Mouse (Mus musculus) natural killer cell, adult 2 months (primary cell): Measurements from ENCODE around the gene Enox1.
"Not testable (repeated sequence)": the region's sequence is repeated elsewhere in the genome, so short reads cannot be mapped to it uniquely, and the experiment has no call there.

Experiments used
- DNase-seq, 2 experiments: peaks; one replicate each; pipeline ENCODE4 v3.0.0; 2022; ENCODE audit warnings: low spot score in 2 of 2

Gene Enox1

DNA sequence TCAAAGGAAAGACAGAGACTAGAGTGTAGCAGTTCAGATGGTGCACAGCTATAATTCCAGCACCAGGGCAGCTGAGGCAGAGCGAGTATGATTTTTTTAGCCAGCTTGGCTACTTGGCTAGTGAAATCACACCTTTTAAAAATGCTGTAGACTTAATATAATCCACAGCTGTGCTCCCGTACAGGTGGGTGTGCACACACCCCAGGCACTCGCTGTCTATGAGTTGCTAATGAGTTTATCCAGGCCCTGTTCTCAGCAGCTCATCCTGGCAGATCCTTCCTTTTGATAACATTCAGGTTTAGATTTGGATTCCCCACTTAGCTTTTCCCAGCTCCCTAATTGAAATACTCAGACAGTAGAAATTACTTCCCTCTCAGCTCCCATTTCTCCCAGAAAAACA, 353.4 kb downstream of the Enox1 start:
- DNase-seq, result no peak

GRCm38 (mm10) chr14:77511137-77511870, 354.7 kb downstream of the Enox1 start:
- DNase-seq, result no peak

DNA sequence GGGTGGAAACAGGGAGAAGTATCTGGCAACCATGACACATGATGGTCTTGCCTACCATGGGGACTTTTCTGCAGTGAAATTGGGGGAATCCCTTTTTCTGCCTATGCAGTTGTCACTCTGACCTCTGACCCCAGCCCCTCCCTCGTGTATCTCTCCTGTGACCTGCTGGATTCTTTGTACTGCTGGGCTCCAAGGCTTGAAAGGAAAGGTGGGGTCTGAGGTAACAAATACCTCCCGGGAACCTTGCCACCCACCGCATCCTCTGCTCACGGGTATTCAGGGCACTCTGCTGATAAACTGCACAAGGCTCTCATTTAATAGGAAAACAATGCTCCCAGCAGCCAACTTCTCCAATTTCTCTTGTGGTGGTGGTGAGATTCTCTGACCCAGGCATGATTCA, 361.5 kb downstream of the Enox1 start:
- DNase-seq, result no peak

- no peak for DNase-seq
These were observed 362.6 kb downstream of the Enox1 start for GRCm38 (mm10) chr14:77518941-77519695.

DNA sequence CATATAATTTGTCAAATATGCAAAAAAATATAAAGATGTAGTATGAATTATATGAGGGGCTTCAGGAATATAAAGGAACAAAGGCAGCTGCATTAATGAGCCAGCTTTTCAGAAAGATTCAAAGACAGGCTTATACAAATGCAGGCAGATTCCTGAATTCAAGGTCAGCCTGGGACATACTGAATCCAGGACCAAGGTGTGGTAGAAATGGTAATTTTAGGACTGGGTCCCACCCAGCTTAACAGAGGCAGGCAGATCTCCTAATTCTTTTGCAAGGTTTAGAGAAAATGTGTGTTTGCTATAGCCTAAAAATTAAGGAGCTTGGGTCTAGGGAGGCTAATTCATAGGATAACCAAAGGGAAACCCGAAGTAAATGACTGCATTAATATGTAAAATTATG, 363.1 kb downstream of the Enox1 start:
- no peak for DNase-seq

DNA sequence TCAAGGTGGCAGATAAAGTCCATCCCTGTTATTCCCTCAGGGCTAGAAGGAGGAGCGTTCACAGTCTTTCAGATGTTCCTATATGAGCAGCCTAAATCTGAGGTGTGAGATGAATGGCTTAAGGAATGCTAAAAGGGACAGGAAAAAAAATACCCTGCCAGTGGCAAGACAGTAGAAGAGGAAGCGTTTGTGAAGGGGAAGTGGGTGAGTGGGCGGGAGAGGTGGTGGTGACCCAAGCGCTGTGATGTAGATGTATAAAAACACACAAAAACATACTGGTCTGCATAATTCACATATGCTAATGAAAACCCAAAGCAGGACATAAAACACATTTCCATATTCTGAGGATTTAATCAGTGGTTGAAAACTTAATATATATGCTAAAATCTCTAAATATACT, 367.7 kb downstream of the Enox1 start:
- DNase-seq, result peak in 1 of 2 experiments; percentile 1

DNA sequence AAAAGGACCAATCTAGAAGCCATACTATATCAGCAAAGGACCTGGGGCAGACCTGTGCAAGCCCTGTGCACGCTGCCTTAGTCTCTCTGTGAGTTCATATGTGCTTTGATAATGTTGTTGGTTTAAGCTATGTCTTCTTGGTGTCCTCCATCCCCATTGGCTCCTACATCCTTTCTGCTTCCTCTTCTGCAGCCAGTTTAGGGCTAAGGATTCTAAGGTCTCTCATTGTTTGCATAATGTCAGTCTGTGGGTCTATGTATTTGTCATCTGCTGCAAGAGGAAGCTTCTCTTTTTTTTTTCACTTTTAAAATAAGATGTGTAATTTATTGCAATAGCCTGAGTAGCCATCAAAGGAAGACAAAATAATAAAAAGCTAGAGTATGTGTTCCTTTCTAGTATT, 369.7 kb downstream of the Enox1 start:
- no peak for DNase-seq

- DNase-seq, result no peak
These were observed 372.6 kb downstream of the Enox1 start for GRCm38 (mm10) chr14:77529201-77529600.

DNA sequence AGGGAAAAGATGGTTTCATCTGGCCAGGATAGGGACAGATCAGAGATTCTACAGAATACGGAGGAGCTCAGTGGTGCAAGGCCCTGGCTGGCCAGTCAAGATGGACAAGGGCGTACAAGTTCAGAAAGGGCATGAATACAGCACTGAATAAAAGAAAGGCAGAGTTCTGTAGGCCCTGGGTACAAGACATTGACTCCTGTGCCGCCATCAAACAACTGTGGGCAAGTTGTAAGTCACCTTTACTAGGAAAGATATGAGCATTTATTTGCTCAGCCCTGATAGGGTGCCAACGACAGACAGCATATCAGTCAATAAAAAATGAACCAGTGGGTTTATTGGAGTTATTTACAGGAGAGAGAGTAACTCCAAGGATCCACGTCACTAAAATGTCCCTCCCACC, 373.1 kb downstream of the Enox1 start:
- DNase-seq, result no peak

DNA sequence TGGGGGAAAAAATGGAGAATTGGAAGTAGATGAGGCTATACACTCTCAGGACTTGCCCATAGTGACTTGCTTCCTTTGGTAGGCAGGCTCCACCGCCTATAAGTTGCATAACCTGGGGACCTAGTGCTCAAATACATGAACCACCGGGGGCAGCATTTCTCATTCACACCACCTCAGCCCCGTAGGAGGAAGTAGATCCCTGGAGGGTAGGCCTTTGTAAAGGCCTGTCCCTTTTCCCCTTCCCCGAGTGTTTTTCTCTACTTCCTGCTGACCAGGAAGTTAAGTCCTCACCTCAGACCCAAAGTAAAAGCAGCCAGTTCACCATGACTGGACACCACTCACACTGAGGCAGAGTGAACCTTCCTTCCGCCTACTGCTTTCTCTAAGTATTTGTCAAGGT, 377.1 kb downstream of the Enox1 start:
- DNase-seq, result no peak

GRCm38 (mm10) chr14:77534120-77534519, 377.6 kb downstream of the Enox1 start:
- no peak for DNase-seq

GRCm38 (mm10) chr14:77536592-77536991, 380.0 kb downstream of the Enox1 start:
- no peak for DNase-seq

GRCm38 (mm10) chr14:77539563-77539962, 383.0 kb downstream of the Enox1 start:
- DNase-seq, result not testable (repeated sequence)

DNA sequence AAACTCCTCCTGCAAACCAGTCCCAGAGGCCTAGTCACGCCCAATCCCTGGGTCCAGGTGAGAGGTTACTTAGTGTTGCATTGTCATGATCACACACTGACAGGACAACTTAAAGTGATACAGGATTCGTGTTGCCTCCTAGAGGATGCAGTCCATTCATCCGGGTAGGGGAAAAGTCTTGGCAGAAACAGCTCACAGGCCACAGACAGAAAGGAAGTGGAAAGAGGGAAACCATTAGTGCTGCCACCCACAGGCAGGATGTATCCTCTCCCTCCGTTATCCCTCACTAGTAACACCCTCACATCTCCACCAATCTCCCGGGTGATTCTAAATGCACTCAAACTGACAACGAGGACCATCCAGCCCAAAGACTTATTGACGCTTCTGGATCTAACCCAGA, 385.4 kb downstream of the Enox1 start:
- no peak for DNase-seq

GRCm38 (mm10) chr14:77546531-77547274, 390.1 kb downstream of the Enox1 start:
- DNase-seq, result no peak

DNA sequence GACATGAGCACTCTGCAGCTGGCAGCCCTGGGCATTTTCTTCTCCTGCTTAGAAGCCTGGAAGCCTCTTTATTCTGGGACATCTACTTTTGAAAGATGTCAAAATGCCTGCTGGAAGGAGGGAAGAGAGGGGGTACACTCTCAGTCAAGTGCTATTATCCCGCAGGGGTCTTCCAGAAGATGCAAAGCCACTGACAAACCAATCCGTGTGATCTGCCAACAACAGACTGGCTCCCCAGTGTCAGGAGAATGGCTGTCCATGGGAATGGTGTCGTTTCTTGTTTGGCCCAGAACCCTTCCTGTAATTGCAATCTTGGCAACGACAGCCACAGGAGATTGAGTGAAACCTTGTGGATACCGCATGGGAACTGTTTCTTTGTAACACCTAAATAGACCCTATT, 390.8 kb downstream of the Enox1 start:
- DNase-seq, result no peak

DNA sequence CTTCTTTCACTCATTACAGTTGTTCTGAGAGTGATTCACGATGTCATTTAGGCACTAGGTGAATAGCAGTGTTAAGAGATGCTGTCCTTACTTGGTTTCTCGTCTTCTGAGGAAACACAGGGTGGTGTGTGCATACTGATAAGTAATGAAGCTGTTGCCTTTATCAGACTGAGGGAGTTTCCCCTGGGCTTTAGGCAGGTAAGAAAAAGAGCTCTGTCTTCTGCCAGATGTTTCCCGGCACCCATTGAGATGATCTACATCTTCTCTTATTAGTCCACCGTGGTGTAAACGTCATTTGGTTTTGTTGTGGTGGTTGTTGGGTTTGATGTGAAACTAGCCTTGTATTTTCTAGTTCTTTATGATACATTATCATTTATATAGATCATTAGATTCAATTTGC, 392.4 kb downstream of the Enox1 start:
- no peak for DNase-seq

DNA sequence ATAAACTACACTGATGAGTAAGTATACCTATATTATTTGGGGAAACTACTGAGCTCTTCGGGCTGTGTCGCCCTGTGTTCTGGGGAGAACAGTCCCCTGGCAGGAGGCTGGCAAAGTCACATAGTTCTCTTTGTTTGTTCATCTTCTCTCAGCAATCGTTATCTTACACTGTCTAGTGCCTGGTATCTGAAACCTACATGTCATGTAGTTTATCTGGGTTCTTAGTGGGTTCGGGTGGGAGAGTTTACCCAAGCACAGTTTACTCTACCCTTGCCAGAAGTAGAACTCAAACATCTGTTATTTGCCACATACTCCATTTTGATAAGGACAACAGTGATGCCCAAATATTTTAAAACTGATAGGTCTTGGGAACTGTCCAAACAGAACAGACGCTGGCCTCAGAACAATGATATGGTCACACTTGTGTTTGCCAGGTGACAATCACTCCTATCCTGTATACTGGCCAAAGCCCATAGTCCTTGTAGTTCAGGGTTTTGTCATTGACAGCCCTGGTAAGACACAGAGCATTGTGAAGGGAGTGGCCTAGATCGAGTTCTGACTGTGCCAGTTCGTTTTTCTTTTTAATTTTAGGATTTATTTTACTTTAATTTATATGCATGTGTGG, 401.0 kb downstream of the Enox1 start:
- DNase-seq, result no peak

DNA sequence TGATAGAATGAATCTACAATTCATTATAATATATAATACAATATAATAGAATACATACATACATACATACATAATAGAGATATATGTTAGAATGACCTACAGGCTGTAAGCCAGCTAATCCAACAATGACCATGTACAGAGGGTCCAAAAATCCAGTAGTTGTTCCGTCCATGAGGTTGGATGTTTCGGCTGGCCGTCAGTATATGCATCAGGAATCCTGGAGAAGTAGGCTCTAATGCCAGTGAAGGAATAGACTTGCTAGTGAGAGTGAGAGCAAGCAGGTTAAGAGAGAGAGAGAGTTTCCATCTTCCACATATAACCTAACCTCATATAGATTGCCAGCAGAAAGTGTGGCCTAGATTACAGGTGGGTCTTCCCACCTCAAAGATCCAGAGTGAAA, 402.3 kb downstream of the Enox1 start:
- no peak for DNase-seq

DNA sequence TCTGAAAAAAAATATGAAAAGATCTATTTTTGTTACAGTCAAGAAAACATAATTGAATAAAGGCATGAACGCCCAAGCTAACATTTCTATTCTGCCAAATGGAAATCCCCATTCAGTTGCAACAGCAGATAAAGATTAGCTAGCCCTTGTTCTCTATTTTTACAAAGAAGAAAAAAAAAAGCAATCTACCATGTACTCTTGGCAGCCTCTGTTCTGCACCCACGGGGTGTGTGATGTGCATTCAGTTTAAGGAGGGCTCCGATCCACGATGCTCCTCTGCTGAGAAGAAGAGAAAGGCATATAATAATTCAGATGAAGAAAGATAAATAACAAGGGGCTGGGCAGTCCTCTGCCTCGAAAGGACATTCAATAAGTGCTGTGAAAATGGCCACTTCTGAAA, 403.2 kb downstream of the Enox1 start:
- no peak for DNase-seq

GRCm38 (mm10) chr14:77561808-77562583, 405.4 kb downstream of the Enox1 start:
- no peak for DNase-seq
